Mouse (Mus musculus): ENCODE results near the gene Rfx7.
"Not testable (repeated sequence)": the region's sequence is repeated elsewhere in the genome, so short reads cannot be mapped to it uniquely, and the experiment has no call there.

Rfx7 gene

GRCm38 (mm10) chr9:72639843-72640621 is 108.0 kb downstream of the Rfx7 start:
- DNase-seq (ENCODE audit: low spot score in 2 of 2) = peak in 1 of 2 experiments; percentile 24

DNA sequence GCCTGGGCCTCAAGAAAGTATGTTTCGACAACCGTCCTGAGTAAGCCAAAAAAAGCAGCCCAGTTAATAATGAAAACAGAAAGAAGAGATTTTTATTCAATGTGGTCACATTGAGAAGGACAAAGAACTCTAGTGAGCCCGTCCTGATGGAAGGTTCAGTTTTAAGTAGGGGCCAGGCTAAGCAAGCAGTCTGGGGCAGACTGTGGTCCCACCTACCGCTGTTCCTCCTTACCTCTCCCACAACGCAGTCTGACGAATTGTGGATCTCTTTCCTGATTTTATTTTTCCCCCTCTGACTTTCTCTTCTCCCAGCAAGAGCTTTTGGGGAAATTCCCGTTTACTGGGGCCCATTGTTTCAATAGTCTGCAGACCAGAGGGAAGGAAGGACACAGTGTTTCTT is 108.6 kb downstream of the Rfx7 start:
- no peak for DNase-seq (ENCODE audit: low spot score in 2 of 2)

DNA sequence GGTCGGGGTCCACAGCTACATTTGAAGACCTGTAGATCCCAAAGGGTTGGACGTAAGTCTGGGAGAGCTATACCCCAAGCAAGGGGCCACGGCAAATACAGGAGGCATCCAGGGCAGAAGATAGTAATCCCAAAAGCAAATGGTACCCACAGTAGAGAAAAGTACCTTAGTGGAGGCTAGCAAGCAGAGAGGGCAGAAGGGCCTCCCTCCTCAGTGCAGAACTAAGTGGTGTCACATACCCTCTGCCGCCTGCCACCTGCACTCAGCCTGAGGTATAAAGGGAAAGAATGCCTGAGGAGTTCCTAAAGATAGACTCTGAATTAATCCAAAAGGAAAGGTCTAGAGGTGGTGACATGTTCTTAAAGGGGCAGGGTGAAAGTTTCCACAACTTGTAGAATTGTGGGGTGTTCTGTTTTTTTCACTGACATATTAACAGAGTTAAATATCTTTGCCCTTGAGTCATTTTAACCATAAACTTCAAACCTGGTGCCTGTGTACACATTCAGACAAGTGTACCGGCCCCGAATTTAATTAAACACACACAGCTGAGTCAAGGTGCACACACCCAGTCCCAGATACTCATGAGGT is 109.1 kb downstream of the Rfx7 start:
- no peak for DNase-seq (ENCODE audit: low spot score in 2 of 2)

DNA sequence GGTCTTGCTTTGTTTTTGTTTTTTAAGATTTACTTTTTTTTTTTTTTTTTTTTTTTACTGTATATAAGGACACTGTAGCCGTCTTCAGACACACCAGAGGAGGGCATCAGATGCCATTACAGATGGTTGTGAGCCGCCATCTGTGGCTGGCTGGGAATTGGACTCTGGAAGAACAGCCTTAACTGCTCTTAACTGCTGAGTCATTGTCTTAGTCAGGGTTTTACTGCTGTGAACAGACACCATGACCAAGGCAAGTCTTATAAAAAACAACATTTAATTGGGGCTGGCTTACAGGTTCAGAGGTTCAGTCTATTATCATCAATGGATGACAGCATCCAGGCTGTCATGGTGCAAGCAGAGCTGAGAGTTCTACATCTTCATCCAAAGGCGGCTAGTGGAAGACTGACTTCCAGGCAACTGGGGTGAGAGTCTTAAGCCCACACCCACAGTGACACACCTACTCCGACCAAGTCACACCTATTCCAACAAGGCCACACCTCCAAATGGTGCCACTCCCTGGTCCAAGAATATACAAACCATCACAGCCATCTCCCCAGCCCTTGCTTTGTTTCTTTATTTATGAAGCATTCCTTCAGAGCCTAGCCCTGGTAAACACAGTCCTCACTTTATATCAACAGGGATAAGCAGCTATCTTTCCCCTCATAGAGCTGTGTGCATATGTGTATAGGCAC is 110.9 kb downstream of the Rfx7 start:
- DNase-seq (ENCODE audit: low spot score in 2 of 2) = not testable (repeated sequence)

- DNase-seq (ENCODE audit: low spot score in 2 of 2) = no peak
These were observed 111.8 kb downstream of the Rfx7 start for GRCm38 (mm10) chr9:72643651-72644417.

DNA sequence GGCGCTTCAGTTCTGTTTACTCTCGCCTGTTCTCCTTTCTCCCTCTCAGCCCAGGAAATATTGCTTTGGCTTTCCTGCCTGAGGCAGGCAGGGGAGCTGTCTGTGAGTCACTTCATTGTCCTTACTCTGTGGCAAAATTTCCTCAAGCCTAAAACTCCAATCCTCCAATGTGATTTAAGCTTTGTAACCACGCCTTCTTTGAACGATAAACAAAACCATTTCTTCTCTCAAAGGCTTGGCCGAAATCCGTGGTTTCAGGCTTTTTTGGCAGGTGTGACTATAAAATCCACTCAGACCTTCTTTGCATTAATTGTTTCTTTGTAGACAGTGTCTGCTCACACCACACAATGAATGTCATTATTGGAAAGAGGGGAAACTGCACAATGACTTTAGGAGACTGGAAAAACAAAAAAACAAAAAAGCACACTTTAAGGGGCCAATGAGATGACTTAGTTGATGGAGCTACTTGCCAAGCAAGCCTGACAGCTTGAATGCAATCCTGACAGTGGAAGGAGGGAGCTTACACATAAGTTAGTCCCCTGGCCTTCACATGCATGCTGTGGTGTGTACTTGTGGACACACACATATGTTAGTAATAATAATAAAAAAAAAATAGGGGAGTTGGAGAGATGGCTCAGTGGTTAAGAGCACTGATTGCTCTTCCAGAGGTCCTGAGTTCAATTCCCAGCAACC is 112.5 kb downstream of the Rfx7 start:
- no peak for DNase-seq (ENCODE audit: low spot score in 2 of 2)

DNA sequence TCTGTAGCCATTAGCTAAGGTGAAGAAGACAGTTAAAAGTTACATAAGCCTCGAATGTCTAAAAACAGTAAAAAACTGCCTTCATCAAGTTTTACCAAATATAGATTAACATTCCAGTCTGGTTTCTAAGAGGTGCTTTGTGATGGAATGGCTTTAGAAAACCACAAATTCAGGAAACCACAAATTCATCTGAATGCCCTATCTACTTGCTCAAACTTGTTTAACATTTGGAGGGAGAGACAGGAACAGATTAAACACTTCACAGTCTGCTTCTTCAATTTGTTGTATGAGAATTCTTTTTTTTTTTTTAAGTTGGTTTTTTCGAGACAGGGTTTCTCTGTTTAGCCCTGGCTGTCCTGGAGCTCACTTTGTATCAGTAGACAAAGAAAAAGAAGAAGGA is 117.7 kb downstream of the Rfx7 start:
- DNase-seq (ENCODE audit: low spot score in 2 of 2) = no peak

GRCm38 (mm10) chr9:72652961-72653360 is 120.9 kb downstream of the Rfx7 start:
- DNase-seq (ENCODE audit: low spot score in 2 of 2) = no peak

DNA sequence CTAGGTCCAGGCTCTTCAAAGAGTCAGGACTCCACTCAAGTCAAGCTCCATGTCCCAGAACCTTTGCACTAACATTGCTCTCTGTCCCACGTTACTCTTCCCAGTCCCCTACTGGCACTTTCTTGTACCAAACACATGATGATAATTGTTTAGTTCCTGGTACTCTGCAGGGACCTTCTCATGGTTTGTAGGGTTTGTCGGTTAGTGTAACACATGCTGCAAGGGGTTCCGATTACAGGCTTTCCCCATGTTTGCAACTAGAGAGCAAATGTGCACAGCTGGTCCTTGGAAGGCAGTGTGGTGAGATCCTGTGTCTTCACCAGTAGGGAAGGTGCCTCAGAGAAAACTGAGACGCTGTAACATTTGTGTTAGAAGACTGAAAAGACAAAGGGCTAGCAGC is 121.5 kb downstream of the Rfx7 start:
- no peak for DNase-seq (ENCODE audit: low spot score in 2 of 2)

DNA sequence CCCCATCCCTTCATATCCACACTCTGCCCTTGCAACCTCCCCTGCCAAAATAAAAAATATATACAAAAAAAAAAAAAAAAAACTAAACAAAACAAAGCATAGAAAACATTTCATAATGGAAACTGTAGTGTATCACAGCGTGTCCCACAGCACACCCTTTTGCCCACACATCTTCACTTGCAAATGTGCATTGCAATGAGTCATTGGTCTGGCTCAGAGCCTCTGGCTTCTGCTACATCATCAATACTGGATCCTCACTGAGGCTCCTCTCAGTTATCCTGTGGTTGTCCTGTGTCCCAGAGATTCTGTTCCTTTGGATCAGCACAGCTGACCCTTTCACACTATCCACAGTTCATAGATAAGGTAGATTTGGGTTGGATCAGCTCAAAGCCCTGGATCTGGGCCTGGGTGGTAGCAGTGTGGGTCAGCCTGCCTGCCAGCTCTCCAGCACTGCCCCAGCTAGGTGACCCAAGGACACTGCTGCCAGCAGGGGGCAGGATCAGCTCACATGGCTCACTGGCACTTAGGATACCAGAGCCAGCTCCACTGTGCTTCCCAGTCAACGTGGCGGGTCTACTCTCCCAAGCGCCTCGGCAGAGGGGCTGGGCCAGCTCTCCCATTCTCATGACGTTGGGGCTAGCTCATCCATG is 122.7 kb downstream of the Rfx7 start:
- peak; percentile 28 to 57 for DNase-seq (ENCODE audit: low spot score in 2 of 2)

- no peak for DNase-seq (ENCODE audit: low spot score in 2 of 2)
These were observed 123.6 kb downstream of the Rfx7 start for GRCm38 (mm10) chr9:72655602-72656001.

DNA sequence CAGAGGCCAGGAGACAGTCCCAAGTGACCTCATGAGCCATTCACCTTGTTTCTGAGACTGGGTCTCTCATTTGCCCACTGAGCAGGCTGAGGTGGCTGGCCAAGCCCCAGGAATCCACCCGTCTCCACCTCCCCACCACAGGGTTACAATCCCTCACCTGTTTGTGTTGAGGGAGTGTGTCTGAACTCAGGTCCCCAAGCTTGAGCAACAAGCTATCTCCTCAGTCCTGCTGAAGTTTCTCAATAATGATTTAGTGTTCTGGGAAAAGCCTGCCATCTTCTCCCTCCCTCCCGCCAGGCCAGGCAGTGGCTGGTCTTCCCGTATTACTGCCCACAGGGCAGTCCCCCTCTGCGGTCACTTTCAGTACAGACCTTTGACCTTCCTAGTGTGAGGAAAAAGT is 124.5 kb downstream of the Rfx7 start:
- no peak for DNase-seq (ENCODE audit: low spot score in 2 of 2)

- DNase-seq (ENCODE audit: low spot score in 2 of 2) = no peak
These were observed 124.9 kb downstream of the Rfx7 start for GRCm38 (mm10) chr9:72656940-72657339.

DNA sequence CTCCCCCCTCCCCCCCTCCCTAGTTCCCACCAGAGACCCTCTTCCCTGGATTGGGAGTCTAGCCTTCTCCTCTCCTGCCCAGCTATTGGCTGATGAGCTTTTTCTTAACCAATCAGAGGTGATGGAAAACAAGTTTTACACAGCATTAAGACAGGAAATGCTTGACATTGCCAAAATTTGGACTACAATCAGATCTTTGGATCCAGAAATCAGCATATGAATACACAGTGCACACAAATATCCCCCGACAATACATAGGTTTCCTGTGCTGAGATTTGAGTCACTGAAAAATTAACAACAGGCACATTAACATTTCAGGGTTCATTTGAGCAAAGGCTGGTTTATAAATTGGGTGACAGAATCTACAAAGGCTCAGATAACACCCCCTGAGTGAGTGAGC is 125.7 kb downstream of the Rfx7 start:
- DNase-seq (ENCODE audit: low spot score in 2 of 2) = no peak

DNA sequence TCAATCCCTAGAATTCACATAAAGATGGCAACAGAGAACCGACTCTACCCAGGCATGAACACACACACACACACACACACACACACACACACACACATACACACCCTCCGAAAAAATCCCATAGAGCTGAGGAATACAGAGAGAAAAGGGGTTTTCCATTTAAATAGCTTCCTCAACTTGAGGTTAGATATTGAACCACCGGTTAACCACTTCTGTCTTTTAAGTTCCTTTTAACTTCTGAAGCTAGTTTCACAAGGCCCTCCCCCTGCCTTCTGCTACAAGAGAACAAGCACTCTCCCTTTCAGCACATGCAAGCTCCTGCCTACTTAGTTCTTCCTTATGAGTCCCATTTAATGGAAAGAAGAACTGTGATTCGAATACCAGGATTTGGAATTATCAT is 128.1 kb downstream of the Rfx7 start:
- peak; percentile 19 to 58 for DNase-seq (ENCODE audit: low spot score in 2 of 2)

- no peak for DNase-seq (ENCODE audit: low spot score in 2 of 2)
These were observed 128.9 kb downstream of the Rfx7 start for GRCm38 (mm10) chr9:72660911-72661310.

DNA sequence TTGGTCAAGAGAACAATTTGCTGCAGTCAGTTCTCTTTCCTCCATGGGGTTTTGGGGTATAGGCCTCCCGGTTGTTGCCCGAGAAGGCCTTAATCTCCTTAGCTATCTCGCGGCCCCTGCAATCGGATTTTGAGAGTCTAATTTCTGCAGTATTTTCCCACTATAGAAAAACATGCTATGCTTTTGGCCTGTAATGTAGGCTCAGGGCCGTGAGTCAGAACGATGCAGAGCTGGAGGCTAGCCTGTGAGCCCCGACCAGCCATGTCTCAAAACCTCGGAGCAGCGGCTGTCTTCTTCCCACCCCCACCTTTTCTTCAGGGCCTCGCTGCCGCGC is 129.5 kb downstream of the Rfx7 start:
- no peak for DNase-seq (ENCODE audit: low spot score in 2 of 2)

GRCm38 (mm10) chr9:72661895-72662661 is 130.0 kb downstream of the Rfx7 start, which contains the start of gene Nedd4:
Gene Nedd4 (plus strand): TSS chr9:72662346.
- peak; percentile 91 to 95 for DNase-seq (ENCODE audit: low spot score in 2 of 2)

DNA sequence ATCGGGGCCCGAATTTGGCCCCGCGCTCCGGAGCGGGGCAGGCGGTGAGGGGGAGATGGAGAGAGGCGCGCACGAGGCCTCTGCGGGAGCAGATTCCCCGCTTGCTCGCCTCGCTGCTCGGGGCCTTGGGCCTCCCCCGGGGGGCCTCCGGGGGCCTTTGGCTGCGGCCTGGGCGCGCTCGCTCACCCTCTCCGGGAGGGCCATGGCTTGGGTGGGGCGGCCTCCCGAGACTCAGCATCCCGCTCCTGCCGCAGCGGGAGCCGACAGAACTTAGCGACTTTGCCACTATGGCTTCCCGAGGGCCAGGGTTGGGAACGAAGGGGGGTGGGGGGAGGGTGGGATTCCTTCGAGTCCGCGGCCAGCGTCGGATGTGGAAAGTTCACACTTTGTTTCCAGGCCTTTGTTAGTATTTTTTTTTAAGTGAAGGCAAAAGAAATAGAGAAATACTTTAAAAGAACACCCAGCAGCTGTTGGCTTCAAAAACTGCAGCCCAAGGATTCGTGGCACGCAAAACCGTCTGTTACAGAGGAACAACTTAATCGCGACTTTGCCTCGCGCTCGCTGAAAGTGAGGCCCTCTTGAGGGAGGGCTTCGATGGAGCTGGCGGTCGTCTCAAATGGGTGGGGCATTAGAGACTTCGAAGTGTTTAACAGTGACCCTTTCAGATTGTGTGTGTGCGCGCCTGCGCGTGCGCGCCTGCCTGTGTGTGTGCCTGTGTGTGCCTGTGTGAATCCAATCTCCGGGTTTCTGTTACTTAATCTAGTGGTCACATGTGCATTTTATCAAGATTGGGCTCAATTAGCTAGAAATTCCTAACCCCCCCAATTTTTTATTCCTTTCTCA is 130.9 kb downstream of the Rfx7 start:
- DNase-seq (ENCODE audit: low spot score in 2 of 2) = peak; percentile 37 to 40

Measured in thymus, postnatal 10 days (tissue).